Mouse (Mus musculus): ENCODE data around the gene Amdhd1.

Amdhd1 gene

DNA sequence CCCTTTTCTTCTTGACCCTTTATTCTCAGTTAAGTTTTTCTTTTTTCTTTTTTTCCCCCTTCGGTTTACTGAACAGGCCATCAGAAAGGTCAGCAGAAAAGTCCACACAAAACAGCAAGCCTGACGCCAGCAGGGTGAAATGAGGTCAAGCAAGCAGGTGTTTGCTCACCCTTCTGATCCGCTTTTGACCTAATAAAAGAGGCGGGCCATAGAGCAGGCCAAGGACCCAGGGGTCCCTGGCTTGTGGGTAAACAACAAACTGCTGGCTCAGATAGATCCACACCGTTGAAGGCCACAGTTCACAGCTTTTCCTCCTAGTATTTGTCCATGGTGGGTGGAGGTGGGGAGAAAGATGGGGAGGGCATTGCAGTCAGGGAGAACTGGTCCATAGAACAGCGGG, 3.3 kb upstream of the Amdhd1 start:
- in situ Hi-C loops (cut with MboI; ENCODE audit: unreplicated experiment in 2 of 2) = loop anchor here in 1 of 2 experiments (5.0 to 10.0 kb wide), 2 partner anchors 34 to 378 kb away; partner anchors contain the start of gene Cdk17

GRCm38 (mm10) chr10:93542356-93542755, 2.5 kb upstream of the Amdhd1 start:
- in situ Hi-C loops (cut with MboI; ENCODE audit: unreplicated experiment in 2 of 2) = loop anchor here in 1 of 2 experiments (5.0 to 10.0 kb wide), 2 partner anchors 35 to 378 kb away; partner anchors contain the start of gene Cdk17

DNA sequence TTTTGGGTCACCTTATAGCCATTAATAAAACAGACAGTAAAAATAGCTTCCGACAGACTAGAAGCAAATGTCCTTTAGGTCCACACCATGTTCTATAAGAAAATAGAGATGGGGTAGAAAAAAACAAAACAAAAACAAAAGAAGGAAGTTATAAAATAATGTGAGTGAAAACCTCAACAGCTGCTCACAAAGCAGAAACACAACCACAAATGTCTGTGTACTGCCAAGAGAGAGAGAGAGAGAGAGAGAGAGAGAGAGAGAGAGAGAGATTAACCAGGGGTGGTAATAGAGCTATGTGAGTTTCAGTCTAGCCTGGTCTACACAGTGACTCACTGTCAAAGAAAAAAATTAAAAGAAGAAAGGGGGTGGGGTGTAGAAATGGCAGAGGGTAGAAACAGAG, 1.8 kb upstream of the Amdhd1 start:
- in situ Hi-C loops (cut with MboI; ENCODE audit: unreplicated experiment in 2 of 2) = loop anchor here in 1 of 2 experiments (5.0 to 10.0 kb wide), 2 partner anchors 36 to 377 kb away; partner anchors contain the start of gene Cdk17

DNA sequence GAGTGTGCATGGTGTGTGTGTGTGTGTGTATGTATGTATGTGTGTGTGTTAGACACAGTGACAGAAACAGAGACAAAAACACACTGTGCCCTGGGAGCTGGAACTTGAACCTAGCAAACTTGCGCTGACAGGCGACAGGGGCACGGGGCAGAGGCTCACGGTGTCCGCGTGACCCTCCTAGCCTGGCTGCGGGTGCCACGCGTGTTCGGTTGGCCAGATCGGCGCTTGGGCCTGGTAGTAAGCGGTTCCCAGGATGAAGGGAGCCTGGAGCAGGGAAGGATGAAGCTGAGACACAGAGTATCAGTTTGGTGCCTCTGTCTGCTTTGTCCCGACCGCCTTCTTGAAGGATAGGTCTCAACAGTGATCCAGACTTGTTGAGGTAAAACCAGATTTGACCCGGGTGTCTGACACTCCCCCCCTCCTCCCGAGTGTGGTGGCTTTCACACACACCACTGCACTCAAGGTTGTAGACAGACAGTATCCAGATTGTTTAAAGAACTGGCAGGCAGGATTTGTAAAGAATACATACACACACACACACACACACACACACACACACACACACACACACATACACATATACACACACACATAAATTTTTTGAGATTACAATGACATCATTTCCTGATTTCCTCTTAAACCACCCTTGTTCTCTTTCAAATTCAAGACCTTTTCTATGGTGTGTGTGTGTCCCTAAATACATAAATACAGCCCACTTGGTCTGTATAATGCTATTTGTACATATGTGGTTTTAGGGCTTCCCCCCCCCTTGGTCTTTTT, 788 bp upstream of the Amdhd1 start, which contains the start of gene Ccdc38:
TSS of gene Ccdc38 (plus strand) at position 202 of the 780 bp plus-strand sequence.
- in situ Hi-C loops (cut with MboI; ENCODE audit: unreplicated experiment in 2 of 2) = loop anchor here in 1 of 2 experiments (5.0 to 10.0 kb wide), 2 partner anchors 37 to 376 kb away; partner anchors contain the start of gene Cdk17

- in situ Hi-C loops (cut with MboI; ENCODE audit: unreplicated experiment in 2 of 2) = loop anchor here in 1 of 2 experiments (5.0 kb wide), 2 partner anchors 43 to 47 kb away; no protein-coding TSS in a partner anchor
Measured at GRCm38 (mm10) chr10:93538818-93539217, 1.0 kb downstream of the Amdhd1 start.

DNA sequence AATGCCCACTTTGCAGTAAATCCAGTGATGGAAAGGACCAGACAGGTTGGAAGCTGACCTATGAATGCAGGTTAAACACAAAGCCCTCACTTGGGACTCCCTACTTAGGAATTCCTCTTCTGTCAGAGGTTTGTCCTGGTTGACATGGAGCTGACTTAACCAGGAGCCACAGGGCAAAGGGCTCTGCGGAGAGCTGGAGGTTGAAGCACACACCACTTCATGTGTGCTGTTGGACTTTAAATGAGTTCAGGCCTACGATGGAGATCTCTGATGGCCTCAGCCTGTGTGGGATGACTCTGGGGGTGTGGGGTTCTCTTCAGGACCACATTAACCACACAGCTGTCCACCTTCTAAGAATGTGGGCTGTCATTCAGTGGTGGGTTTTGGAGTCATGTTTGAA, 1.5 kb downstream of the Amdhd1 start:
- in situ Hi-C loops (cut with MboI; ENCODE audit: unreplicated experiment in 2 of 2) = loop anchor here in 1 of 2 experiments (5.0 kb wide), 2 partner anchors 44 to 46 kb away; no protein-coding TSS in a partner anchor

DNA sequence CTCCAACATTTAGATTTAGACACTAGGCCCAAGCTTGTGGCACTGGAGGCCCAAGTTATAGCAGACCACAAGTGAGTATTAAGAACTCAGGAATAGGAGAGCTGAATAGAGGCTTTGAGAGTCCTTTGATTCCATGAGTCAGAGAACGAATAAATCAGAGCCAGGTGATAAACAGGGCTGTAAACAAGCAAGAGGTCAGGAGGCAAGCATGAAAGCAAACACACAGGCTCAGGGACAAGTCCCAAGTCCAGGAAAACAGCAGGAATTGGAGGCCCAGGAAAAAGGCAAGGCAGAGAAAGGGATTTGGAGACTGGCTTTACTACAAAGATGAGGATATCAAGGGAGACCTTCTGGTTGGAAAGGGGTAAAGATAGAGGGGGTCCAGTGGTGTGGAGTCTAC, 14.5 kb downstream of the Amdhd1 start:
- in situ Hi-C loops (cut with MboI; ENCODE audit: unreplicated experiment in 2 of 2) = no loop called here

DNA sequence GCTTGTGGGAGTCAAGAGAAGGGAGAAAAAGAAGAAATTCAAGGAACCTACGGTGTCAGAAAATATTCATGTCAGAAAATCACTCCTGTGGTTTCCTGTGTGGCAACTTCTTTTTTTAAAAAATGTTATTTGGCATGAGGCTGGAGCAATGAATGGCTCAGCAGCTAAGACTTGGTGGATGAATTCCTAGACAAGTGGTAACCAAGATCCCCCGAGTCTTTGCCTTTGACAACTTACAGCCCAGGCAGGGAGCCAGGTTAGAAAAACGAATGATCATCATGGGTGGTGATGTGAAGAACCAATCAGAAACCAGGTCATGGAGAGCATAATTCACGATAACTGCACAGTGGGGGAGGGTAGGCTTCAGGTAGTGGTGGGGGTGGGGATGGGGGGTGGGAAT, 18.8 kb downstream of the Amdhd1 start:
- in situ Hi-C loops (cut with MboI; ENCODE audit: unreplicated experiment in 2 of 2) = no loop called here

GRCm38 (mm10) chr10:93519756-93520155, 20.1 kb downstream of the Amdhd1 start:
- in situ Hi-C loops (cut with MboI; ENCODE audit: unreplicated experiment in 2 of 2) = no loop called here

DNA sequence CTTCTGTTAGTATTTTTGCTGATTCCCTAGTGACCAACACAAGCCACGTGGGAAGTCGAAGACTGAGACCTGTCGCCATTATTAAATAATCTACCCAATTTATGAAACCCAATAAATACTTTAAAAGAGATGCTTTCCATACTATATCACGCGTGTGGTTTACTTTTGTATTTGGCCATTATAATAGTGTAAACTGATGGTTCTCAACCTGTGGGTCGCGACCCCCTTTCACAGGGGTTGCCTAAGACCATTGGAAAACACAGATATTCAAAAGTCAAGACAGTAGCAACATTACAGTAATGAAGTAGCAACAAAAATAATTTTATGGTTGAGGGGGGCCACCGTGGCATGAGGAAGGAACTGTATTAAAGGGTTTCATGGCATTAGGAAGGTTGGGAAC, 20.7 kb downstream of the Amdhd1 start:
- in situ Hi-C loops (cut with MboI; ENCODE audit: unreplicated experiment in 2 of 2) = no loop called here

DNA sequence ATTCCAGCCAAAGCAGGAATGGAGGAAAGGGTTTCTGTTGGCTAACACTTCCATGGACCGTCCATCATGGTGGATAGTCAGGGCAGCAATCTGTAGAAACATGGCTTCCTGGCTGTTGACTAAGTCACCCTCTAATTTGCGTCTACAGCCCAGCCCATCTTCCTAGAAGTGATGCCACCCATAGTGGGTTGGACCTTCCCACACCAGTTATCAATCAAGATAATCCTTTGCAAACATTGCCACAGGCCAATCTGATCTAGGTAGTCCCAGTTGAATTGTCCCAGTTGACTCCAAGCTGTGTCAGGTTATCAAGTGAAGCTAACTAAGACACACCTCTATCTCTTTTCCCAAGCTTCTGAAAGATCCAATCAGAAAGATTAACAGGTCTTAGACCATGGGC, 21.2 kb downstream of the Amdhd1 start:
- in situ Hi-C loops (cut with MboI; ENCODE audit: unreplicated experiment in 2 of 2) = no loop called here

- in situ Hi-C loops (cut with MboI; ENCODE audit: unreplicated experiment in 2 of 2) = no loop called here
Measured at GRCm38 (mm10) chr10:93518186-93518585, 21.6 kb downstream of the Amdhd1 start.

DNA sequence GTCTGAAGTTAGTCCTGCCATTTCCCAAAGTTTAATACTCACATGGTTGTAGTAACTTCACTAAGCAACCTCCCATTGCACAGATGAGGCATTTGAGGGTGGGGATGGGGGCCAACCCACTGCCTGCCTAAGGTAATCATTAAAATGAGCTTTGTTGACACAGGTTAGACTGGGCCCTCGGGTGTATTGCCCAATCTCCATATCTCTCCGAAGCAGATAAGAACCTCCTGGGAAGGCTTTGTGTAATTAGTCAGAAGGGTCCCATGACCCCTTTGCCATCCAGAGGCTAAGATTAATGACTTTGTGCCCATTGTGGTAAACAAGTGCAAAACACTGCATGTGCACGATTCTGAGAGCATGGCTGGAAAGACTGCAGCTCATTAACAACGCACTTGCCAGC, 22.1 kb downstream of the Amdhd1 start:
- in situ Hi-C loops (cut with MboI; ENCODE audit: unreplicated experiment in 2 of 2) = no loop called here

DNA sequence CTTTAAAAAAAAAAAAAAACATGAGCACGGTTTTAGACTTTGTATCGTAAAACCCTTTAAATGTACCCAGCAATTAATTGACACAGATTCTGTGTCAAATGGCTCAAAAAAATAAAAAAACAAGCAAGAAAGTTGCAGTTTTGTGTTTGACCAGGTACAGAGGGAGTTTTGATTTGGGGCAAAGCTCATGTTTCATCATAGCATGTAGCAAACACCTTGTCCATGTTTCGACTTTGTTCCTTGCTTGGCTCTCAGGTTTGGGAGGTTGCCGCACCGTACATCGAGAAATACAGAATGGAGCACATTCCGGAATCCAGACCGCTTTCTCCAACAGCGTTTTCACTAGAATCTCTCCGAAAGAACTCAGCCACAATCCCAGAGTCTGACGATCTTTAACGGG, 23.9 kb downstream of the Amdhd1 start:
- in situ Hi-C loops (cut with MboI; ENCODE audit: unreplicated experiment in 2 of 2) = no loop called here

GRCm38 (mm10) chr10:93515419-93515818, 24.4 kb downstream of the Amdhd1 start:
- in situ Hi-C loops (cut with MboI; ENCODE audit: unreplicated experiment in 2 of 2) = no loop called here

DNA sequence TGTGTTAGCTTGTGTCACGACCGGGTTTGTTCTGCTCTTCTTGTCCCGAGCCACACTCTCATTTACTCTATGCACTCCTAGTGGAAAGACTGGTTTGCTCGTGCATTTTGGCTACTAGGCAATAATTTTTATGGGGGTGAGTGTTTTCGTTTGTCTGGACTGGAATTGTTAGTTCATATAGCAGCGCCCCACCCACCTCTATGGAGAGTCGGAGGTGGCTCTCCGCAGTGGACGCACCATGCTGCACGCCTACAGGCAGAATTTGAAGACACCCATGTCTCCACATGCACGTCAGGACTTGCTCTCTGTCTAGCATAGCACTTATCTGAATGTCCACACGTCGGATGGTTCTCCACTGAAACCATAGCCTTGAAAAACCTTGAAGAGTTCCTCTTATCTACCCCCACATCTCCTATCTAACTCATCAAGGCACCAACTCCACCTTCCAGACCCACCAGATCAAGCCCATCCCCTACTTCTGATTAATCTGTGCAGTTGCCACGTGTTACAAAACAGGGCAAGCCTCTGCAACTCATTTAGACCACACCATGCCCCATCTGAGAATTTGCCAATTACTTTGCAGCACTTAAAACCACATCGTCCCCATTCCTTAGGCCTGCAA, 30.2 kb downstream of the Amdhd1 start:
- in situ Hi-C loops (cut with MboI; ENCODE audit: unreplicated experiment in 2 of 2) = no loop called here

DNA sequence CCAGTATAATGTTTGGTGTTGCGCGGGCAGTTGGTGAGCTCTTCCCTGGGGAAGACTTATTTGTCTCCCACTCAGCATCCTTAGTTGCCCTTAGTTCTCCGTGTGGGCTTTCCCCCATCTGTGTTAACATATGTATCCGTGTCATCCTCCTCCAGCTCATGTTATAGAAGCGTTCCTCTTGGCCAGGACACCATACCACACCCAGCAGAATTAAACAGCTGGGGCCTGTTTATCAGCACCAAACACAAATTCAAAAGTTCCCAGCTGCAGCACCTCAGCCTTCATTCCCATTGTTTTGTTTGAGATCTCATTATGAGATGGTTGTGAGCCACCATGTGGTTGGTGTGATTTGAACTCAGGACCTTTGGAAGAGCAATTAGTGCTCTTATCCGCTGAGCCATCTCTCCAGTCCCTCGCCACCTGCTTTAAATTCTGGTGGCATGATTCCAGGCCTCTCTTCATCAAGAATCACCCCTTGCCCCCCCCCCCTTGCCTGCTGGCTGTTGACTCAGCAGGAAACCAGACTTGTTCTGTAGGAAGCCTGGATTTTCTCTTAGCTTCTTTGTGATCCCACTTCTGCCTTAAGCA, 31.4 kb downstream of the Amdhd1 start:
- in situ Hi-C loops (cut with MboI; ENCODE audit: unreplicated experiment in 2 of 2) = no loop called here

DNA sequence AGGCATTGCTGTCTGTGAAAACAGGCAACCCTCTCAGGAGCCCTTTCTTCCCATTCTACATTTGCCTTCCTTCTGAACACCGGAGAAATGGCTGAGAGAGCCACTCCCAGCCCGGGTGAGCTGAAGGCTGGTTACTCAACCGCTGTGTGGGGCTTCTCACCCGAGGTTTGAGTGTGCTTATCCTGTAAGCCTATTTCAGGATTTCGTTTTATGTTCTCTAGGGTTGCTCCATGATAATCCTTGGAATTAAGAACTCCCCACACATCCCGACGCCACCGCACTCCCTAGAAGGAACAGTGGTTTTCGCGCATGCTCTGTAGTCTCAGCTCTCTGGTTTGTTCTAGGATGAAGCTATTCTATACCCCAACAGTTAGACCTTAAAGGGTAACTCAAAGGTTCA, 38.5 kb downstream of the Amdhd1 start:
- in situ Hi-C loops (cut with MboI; ENCODE audit: unreplicated experiment in 2 of 2) = no loop called here

DNA sequence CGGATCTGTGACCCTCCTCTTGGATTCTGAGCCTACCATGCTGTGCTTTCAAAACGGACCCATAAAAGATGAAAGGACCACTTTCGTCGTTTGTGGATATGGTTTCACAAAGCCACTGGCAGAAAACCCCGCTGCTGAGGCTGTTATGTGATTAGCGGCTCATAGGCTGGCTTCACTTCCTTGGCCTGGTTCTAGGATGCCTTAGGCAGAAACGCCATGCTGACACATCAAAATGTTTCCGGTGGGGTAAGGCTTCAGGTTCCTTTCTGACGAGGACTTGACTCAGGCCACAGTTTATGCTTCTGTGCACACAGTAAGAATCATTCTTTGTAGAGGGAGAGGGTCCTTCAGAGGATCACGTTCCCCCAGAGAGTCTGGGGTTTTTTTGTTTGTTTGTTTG, 39.0 kb downstream of the Amdhd1 start:
- in situ Hi-C loops (cut with MboI; ENCODE audit: unreplicated experiment in 2 of 2) = no loop called here

DNA sequence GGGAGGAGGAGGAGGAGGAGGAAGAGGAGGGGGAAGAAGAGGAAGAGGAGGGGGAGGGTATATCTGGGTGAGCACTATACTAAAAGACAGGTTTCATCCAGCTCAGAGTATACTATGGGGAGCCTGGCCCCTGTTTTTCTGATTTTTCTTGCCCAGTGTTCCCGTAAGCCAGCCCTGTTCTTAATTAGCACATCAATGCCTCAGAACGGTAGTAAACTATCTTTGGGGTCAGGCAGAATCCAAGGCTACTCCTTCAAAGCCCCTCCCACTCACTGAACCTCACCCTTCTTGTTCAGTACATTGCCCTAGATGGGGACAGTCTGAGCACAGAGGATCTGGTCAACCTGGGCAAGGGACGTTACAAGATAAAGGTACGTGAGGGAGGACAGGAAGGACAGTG, 49.4 kb downstream of the Amdhd1 start:
- in situ Hi-C loops (cut with MboI; ENCODE audit: unreplicated experiment in 2 of 2) = loop anchor here (5.0 to 25.0 kb wide), 4 partner anchors 47 to 322 kb away; no protein-coding TSS in a partner anchor

DNA sequence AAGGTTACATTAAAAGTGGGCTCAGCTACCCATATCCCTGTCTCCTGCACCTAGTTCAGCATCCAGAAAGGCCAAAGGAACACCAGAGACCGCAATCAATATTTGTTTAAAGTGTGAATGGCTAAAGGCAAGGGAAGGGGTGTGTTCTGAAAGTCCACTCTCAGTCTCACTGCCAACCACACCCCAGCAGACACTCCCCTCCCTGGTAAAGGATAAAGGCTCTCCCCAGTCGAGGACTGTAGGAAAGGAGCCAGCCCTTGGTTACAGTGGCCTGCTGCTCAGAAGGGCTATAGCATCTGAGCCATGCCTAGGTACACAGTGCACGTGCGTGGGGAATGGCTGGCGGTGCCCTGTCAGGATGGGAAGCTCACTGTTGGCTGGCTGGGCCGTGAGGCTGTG, 51.0 kb downstream of the Amdhd1 start:
- in situ Hi-C loops (cut with MboI; ENCODE audit: unreplicated experiment in 2 of 2) = loop anchor here in 1 of 2 experiments (5.0 to 25.0 kb wide), 2 partner anchors 88 to 323 kb away; no protein-coding TSS in a partner anchor
